Mouse (Mus musculus) spleen, postnatal 14 days (tissue): ENCODE measurements around the gene Dab1.

ENCODE experiments used
- DNase-seq, 2 experiments: peaks; one replicate each; pipeline ENCODE4 v3.0.0; 2021 to 2022; ENCODE audit warnings: low spot score in 2 of 2

Dab1 gene

DNA sequence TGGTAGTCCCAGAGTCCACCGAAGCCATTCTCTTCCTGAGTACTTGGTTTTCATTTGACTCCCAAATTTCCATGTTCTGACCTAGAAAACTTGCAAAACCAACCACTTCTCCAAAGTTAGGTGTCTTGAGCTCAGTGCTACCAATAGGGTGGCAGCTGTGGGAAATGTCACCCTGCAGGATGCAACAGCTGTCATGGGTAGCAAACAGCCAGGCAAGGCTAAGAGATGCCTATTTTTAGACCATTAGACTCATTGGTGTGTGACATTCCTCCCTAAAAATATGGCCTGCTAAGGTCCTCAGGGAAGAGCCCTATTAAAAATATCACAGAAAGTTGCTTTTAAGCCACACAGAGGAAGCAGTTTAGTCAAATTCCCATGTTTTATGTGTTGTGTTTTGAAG, 829.0 kb downstream of the Dab1 start:
- no peak for DNase-seq

DNA sequence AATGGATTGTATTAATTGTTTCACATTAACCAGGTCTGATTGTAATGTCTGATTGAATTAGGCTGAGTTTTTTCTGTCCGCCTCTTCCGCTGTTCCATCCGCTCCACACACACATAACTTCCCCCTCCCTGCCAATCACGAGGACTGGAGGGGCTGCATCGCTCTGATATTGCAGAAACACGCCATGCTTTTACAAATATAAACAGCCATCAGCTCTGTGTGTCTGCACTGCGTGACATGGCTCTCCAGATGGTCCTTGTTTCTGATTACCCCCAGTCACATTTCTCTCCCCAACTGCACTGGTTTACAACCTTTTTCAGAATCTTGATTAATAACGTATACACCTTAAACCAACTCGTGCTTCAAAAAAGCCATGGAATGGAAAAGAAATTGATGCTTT, 831.5 kb downstream of the Dab1 start:
- DNase-seq: no peak

DNA sequence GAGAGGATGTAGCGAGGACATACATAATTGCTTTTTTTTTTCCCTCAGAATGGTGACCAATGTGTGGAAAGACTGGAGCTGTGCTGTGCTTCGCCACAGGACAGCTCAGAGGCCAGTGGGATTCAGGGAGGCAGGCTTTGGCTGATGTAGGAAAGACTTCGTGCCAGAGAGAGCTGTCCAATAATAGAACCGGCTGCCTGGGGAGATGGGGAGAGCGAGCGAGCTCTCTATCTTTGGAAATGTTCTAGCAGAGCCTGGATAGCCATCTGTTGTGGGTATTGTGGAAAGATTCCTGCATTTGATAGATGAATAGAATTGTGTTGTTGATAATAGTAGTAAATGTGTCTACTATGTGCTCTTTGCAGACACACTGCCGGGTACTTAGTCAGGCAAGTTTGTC, 833.4 kb downstream of the Dab1 start:
- no peak for DNase-seq

DNA sequence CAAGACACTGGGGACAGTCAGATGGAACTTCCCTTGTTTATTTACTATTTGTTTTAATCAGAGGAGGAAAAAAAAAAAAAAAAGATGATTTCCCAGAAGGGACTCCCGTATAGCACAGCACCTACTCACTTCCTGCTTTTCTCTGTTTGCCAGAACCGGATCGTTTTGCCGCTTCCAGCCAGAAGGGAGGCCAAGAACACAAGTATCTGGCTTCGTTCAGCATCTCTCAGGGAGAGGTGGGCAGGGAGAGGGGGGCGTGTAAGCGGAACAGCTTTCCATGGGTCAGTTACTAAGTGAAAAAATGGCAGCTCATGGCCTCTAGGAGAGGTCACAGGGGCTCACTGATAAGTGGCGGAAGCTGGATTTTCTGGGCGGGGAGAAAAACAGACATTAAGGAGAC, 836.0 kb downstream of the Dab1 start:
- DNase-seq: no peak

DNA sequence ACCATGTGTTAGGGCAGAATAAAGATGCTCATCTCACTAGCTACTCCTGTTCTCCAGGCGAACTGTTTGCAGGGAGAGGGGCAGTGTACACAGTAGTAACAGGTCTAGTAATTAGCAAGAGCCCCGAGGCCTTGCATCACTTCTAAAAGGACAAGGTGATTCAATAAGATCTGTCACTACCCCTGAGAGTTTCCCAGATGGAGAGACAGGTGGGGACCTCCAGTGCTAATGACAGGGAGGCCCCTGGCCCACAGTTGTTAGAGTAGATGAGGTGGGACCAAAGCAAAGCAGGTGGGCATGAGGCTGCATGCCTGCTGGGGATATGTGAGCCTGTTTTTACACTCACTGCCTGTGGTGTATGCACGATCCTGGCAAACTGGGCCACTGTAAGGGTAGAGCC, 836.6 kb downstream of the Dab1 start:
- DNase-seq: no peak

DNA sequence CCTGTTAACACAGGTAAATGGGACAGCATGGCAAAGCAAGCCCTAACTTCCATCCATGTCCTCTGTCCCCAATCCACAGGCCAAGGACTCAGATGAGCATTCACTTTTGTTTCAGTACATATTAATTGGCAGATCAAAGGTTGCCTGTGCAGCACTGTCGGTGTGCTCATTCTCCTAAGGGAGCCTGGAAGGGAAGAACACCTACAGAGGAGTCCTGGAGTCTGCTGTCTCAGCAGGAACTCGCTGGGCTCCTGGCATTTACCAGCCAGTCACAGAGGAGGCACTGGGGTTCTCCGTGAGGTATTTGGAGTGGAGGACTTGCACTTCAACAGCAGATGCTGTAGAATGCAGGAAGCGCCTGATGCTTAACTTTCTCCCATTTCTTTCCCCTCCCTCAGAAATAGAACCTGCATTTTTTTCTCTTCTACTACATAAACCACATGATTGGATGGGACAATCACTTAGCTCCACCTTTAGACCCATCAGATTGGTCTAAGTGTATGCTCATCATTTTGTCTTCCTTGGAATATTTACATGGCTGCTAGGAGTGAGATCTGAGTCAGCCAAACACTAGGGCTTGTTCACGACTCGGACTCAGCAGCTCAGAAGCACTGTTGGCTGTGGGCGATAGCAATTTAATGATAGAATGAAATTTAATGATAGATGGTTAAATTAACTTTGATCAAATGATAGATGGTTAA, 837.2 kb downstream of the Dab1 start:
- DNase-seq: no peak

DNA sequence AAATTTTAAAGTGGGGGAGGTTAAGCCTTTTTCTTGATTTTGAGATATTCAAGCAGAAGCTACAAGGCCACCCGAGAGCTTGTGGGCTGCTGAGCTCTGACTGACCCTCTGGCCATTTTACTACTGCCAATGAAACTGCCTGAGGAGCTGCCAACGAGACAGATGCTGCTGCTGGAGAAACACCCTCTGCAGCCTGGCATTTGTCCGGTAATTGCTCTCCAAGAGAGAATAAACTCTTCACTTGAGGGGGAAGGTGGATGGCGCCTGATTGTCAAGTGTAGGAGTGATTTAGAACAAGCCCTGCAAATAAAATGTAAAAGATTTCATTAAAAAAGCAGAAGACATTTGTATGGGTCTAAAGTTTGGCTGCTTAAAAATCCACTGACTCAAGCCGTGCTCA, 839.6 kb downstream of the Dab1 start:
- DNase-seq: no peak

DNA sequence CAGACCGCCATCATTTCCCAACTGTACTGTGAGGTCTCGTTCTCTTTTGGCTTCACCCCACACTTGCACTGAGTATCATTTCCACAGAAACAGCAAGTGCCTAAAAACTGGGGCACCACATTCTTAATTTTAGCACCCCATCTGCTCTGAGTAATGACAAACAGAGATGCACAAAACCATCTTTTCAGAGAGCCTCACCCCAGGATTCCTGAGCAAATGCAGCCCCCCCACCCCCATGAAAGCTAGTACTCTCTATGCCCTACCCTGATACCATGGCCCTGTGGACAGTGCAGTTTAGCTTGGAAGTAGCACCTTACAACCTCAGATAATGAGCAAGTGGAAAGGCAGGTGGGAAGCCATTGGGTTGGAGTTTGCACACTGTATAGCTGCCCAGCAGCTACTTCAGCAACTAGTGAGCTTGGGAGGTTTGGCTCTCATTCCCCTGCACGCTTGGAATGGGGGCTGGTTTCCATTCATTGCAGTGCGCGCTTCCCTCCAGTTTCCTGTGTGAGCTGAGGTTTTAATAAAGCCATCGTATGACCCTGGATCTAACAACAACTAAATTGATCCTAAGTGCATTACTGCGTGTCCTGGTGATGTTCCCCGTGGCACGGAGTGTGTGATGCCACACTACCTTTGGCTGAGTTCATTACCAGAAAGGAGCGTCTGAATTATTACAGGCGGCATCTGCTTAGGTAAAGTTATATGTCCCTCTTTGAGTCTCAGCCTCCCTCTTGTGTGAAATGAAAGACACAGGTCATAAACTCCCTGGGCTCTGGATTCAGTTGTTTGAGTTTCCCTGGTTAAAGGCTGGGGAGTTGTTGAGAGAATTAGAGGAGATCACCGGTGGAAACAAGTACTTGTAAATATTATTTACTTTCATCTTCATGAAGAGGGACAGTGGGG, 842.2 kb downstream of the Dab1 start:
- DNase-seq: no peak

DNA sequence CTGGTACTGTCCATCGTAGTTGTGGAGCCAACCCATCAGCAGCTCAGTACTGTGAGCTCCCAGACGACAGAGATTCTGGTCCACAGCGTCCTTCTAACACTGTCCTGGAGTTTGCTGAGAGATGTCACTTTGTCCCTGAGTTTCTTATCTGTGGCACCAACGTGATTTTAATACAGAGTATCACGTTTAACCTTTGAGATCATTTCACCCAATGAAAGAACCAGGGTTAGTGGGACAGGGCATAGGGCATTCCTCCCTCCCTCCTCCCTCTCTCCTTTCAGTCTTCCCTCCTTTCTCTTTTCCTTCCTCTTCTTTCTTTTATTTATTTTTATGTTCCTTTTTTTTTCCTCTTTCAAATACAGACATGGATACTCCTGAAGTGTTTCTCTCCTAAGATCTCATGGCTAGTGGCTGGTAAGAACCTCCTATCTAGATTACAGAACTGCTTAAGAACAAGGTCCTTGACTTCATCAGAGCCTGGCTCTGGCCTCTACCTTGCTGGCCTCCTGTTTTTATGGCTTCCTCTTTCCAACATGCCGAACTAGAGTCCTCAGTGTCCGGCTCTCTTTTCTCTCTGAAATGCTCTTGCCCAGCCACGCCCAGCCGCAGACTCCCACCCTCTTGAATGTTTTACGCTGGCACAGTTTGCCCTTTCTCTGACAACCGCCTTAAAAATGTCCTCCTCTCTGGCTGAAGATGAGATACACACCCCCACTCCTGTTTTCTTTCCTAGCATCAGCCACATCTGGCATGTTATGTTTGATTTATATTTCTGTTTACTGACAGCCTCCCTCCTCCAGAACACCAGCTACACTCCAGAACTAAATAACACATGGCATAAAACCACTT, 844.0 kb downstream of the Dab1 start:
- DNase-seq: no peak

DNA sequence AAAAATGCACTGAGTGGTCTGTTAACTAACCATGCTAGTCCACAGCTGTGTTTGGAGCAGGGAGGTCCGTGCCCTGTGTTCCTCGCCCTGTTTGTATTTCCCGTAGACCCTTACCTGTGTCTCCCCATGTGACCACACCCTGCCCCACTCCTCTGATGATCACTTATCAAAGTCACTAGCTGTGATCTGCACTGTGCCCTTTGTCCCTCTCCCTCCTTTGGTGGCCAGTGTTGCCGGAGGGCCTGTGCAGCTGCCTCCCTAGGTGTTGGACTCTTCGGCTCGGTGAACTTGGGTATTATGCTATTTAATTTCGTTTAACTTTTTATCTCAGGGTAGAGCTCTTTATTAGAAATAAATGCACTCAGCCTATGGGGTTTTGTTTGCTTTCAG, 844.6 kb downstream of the Dab1 start:
- no peak for DNase-seq

DNA sequence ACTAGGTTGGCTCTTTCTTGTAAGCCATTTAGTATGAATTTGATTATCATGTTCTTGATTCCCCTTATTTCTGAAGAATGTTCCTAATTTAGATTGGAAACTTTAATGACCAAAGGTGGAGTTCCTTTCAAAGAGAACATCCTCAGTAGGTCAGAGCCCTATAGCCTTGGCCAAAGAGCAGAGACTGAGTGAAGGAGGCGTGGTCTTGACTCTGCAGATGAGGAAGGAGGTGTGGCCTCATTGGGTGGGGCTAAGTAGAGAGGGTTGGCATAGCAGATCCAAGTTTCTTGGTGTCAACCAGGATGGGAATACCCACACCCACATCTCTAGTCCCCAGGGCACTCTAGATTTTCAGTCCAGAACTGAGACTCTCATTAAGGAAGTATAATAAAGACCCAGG, 846.4 kb downstream of the Dab1 start:
- no peak for DNase-seq

DNA sequence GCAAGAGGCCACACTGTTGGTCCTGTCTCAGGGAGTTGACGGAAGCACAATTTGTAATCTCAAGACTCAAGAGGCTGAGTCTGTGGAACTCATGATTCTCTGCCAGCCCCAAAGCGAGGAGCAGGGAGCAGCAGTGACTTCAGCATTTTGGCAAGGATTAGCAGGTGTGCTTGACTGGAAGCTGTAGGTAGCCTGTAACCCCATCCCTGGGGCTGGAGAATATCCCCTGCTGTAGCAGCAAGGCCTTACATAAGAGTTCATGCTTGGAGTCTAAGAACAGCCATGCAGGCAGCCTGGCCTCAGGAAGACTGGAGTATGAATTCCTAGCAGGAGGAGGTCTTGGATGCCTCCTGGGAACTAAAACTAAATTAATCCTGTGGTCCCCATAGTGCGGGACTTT, 849.5 kb downstream of the Dab1 start:
- no peak for DNase-seq

DNA sequence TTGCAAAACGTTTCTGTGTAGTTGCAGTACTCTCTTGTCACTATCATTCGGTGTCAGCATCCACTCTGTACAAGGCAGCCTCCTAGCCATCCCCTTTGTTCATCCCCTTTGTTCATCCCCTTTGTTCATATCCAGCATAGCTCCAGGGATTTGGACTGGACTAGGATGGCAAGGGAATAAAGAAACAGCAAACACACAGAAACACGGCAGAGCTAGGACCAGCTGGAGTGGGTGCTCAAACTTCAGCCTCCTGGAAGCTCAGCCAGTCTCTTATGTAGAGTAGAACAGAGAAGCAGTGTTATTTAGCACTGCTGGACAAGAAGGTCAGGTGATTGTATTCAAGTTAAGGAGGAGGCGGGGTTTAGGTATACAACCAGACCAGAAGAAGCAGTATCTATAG, 853.8 kb downstream of the Dab1 start:
- DNase-seq: no peak

DNA sequence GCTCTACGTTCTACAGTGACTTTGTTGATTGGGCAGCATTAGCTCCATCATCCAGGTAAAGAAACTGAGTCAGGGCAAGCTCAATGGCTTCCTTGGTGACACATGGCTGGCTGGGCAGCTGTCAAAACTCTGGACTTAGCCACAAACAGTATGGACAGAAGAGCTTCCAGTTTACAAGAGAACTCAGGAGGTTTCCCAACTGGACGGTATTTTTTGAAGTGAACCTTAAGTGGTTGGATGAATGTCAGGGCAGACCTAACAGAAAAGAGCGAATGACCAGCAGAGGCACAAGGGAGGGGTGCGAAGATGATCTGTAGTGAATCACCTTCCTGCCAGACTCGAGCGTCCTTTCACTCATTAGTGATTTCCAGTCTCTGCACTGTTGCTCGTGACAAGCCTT, 857.7 kb downstream of the Dab1 start:
- DNase-seq: no peak

DNA sequence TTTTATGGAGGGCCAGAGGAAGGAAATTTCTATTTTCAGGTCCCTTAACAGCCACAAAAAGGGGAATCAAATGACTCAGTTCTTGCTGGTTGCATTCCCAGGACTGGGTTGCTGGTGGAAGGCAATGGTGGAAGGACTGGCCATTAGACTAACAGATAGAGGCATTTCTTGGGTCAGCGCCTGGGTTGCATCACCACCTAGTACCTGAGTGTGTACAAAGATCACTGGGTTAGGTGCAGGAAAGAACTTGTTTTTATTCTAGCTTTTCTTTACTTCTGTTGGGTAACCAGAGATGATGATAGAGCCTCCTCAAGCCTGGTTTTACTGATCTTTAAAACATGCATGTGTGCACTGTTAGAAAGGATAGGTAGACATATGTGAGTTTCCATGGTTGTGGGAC, 864.8 kb downstream of the Dab1 start:
- DNase-seq: no peak

DNA sequence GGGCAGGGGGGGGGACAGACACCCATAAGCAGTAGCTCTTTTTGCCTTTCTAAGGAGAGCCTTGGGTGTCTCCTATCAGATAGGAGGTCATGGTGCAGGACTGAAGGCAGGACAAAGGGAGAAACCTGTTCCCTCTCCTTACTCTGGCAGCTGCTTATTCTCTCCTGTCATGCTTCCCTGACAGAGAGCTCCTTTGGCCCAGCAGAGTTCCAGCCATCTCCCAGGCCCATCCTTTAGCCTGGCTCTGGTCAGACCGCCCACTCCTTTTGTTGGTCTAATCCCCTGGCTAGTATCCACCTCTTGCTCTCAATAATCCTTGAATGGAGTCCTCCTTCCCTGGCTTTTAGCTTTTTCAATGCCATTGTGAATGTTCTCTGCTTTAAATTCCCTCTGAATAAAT, 878.1 kb downstream of the Dab1 start:
- no peak for DNase-seq

DNA sequence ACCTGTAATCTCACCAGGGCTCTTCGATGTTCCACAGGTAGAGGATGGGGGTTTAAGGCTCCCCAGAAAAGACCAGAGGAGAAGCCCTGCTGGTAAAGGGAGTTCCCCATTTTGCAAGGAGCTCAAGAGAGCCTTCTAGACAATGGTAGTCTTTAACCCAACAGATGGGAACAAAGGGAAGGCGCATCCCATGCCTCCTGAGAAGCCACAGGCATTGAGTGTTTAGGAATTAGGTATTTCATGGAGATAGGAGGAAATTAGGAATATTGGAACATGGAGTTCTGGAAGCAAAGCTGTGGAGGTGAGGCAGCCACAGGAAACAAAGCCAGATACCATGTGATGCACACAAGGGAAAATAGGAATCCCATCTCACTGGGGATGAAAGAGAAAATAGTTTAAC, 881.0 kb downstream of the Dab1 start:
- no peak for DNase-seq

DNA sequence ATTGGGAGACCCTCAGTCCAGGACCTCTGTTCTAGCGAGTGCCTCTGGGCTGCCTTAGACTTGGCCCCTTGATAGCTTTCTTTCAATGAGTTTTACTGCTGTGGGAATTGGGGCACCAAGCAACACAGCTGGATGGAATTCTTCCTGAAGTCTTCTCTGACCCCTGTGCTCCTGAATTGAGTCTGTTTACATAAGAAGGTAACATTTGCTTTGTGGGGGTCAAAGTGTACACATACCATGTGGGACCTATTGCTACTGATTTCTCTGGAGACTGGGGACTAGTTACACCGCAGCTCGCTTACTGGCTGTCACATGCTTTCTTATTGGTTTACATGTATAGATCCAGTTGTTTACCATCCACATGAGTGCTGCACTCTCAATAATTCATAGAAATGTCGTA, 881.5 kb downstream of the Dab1 start:
- no peak for DNase-seq

DNA sequence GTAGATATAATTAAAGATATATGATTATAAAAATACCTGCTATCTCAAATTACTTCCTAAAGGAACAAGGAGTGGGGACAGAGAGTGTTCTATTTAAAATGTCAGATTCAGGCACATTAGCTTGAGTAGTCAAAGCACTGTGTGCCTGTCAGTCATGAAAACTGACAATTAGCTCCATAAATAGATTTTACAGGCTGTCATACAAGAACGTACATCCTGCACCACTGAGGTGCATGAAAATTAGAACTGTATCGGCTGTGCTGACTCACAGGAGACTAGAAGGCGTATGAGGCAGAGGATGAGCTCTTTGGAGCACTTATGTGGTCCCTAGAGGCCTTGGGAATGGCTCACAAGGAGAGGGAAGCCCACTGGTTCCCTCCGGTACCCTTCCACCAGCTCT, 882.1 kb downstream of the Dab1 start:
- no peak for DNase-seq

DNA sequence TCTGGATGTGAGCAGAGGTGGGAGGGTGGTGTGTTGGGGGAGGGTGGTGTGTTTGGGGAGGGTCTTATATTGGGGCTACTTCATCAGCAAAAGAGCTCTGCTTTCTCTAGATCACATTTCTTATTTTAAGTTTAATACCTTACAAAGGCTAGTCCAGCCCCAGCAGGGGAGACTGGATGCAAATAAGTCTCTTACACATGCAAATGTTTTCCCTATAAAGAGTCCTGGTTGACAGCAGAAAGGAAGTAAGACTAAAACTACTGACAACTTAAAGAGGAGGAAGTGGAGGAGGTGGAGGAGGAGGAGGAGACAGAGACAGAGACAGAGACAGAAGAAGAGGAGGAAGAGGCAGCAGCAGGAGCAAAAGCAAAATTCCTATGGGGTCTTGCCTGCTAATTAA, 885.8 kb downstream of the Dab1 start:
- no peak for DNase-seq

DNA sequence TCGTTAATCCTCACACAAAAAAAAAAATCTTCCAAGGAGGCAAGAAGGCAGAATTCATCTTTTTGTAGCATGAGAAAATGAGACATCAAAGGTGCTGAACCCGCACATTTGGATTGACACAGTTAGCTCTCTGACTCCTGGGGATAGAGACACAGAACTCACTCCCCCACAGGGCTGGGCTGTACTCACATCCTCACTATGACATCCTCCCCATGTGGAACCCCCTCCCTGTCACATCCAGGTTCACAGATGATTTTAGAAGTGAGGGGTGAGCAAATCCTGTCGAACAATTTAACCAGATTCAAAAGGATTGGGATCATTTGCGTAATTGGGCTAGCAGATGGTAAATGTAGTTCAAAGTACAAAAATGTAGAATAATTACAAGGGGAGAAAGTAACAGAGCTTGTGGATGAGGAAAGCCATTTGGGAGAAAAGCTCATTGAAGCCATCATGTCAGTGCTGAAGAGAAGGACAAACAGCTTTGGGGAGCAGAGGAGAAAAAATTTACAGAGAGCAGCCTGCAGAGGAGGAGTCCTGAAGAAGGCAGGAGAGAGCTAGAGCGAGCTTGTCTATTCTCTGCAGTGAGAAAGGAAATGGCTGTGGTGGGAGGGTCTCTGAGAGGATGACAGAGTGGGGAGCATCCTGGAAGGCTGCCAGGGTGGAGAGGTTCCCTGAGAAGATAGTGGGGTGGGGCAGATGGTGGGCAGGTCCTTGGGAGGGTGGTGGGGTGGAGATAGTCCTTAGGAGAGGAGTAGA, 890.2 kb downstream of the Dab1 start:
- DNase-seq: no peak

DNA sequence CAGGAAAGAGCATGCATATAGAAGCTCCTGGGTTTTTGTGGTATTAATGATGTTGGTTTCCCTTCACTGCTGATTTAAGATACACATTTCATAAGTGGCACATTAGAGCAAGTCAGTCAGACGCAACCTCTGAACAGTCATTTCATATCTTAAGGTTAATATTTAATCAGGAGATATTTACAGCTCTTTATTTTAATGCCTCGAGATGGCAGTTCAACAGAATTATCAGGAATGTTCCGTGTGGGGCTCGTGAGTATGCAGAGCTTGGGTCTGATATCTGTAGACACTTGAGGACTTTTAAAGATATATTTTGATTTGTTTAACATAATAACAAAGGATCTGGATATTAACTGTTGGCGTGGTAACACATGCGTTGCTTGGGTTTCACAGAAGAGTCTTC, 892.7 kb downstream of the Dab1 start:
- no peak for DNase-seq
